Mouse (Mus musculus): Measurements from ENCODE around the gene Mycbp2. TPM values are rescaled to one million over a fixed set of nuclear protein-coding genes. Genes with fewer than 3 reads are reported as not detected.

Mycbp2 gene
- polyA plus RNA-seq, 1 experiment from 2014 or later, result 16.7 TPM

- H3K9me3 ChIP-seq, result no peaks in the 10 kb centered on the region
- no peak overlapping the region for H3K4me3 ChIP-seq
- no peak for DNase-seq (ENCODE audit: low spot score)
- 93% methylated on average over 6 of the region's 6 CpGs for WGBS
- no peaks in the 10 kb centered on the region for H3K27me3 ChIP-seq (ENCODE audit: insufficient read depth, poor library complexity, severe bottlenecking)
- H3K36me3 ChIP-seq, result peaks cover 15% of the 10 kb centered on the region
- no peak overlapping the region for H3K27ac ChIP-seq
- H3K4me1 ChIP-seq, result no peaks in the 10 kb centered on the region
Measured at GRCm38 (mm10) chr14:103234770-103235169, 111.8 kb downstream of the Mycbp2 start.

GRCm38 (mm10) chr14:103233640-103234593, 112.7 kb downstream of the Mycbp2 start:
- no peaks in the 10 kb centered on the region for H3K27me3 ChIP-seq (ENCODE audit: insufficient read depth, poor library complexity, severe bottlenecking)
- WGBS, result 72% methylated on average over 12 of the region's 12 CpGs

GRCm38 (mm10) chr14:103222356-103222755, 124.3 kb downstream of the Mycbp2 start:
- Histone ChIP-seq H3K36me3 (peaks cover 41% of the 10 kb centered on the region), H3K4me1 (no peaks in the 10 kb centered on the region), H3K27ac (no peak overlapping the region), H3K9me3 (no peaks in the 10 kb centered on the region), H3K4me3 (no peak overlapping the region), H3K27me3 (ENCODE audit: insufficient read depth, poor library complexity, severe bottlenecking) (no peaks in the 10 kb centered on the region)
- no peak for DNase-seq (ENCODE audit: low spot score)
- 94% methylated on average over 2 of the region's 2 CpGs for WGBS

More at GRCm38 (mm10) chr14:103233640-103234593, 112.7 kb downstream of the Mycbp2 start:
- Histone ChIP-seq H3K27ac (no peak overlapping the region), H3K4me3 (no peak overlapping the region), H3K36me3 (peaks cover 15% of the 10 kb centered on the region), H3K9me3 (no peaks in the 10 kb centered on the region), H3K4me1 (no peaks in the 10 kb centered on the region)
- DNase-seq (ENCODE audit: low spot score), result no peak

- no peak overlapping the region for H3K27ac ChIP-seq
- no peaks in the 10 kb centered on the region for H3K27me3 ChIP-seq (ENCODE audit: insufficient read depth, poor library complexity, severe bottlenecking)
- H3K4me3 ChIP-seq, result no peak overlapping the region
- no peaks in the 10 kb centered on the region for H3K4me1 ChIP-seq
- peaks cover 41% of the 10 kb centered on the region for H3K36me3 ChIP-seq
- no peaks in the 10 kb centered on the region for H3K9me3 ChIP-seq
- DNase-seq (ENCODE audit: low spot score), result no peak
- 90% methylated on average over 3 of the region's 3 CpGs for WGBS
Measured at GRCm38 (mm10) chr14:103221751-103222150, 124.9 kb downstream of the Mycbp2 start.

- WGBS, result 87% methylated on average over 3 of the region's 3 CpGs
- Histone ChIP-seq H3K27ac (no peak overlapping the region), H3K4me1 (no peaks in the 10 kb centered on the region), H3K27me3 (ENCODE audit: insufficient read depth, poor library complexity, severe bottlenecking) (no peaks in the 10 kb centered on the region), H3K36me3 (peaks cover 36% of the 10 kb centered on the region), H3K9me3 (no peaks in the 10 kb centered on the region), H3K4me3 (no peak overlapping the region)
- DNase-seq (ENCODE audit: low spot score), result no peak
Measured at GRCm38 (mm10) chr14:103216331-103216730, 130.3 kb downstream of the Mycbp2 start.

GRCm38 (mm10) chr14:103186658-103187057, 160.0 kb downstream of the Mycbp2 start:
- 77% methylated on average over 3 of the region's 3 CpGs for WGBS
- H3K9me3 ChIP-seq, result no peaks in the 10 kb centered on the region
- H3K27ac ChIP-seq, result no peak overlapping the region

GRCm38 (mm10) chr14:103186076-103186475, 160.5 kb downstream of the Mycbp2 start:
- no peak for DNase-seq (ENCODE audit: low spot score)
- no peak overlapping the region for H3K27ac ChIP-seq
- no peak overlapping the region for H3K4me3 ChIP-seq
- H3K4me1 ChIP-seq, result no peaks in the 10 kb centered on the region
- peaks cover 36% of the 10 kb centered on the region for H3K36me3 ChIP-seq
- no peaks in the 10 kb centered on the region for H3K27me3 ChIP-seq (ENCODE audit: insufficient read depth, poor library complexity, severe bottlenecking)
- no peaks in the 10 kb centered on the region for H3K9me3 ChIP-seq
- 85% methylated on average over 4 of the region's 4 CpGs for WGBS

More at GRCm38 (mm10) chr14:103186658-103187057, 160.0 kb downstream of the Mycbp2 start:
- Histone ChIP-seq H3K4me3 (no peak overlapping the region), H3K27me3 (ENCODE audit: insufficient read depth, poor library complexity, severe bottlenecking) (no peaks in the 10 kb centered on the region), H3K36me3 (peaks cover 41% of the 10 kb centered on the region), H3K4me1 (no peaks in the 10 kb centered on the region)
- DNase-seq (ENCODE audit: low spot score), result no peak

GRCm38 (mm10) chr14:103180096-103180495, 166.5 kb downstream of the Mycbp2 start:
- Histone ChIP-seq H3K27ac (no peak overlapping the region), H3K36me3 (peaks cover 10% of the 10 kb centered on the region), H3K27me3 (ENCODE audit: insufficient read depth, poor library complexity, severe bottlenecking) (no peaks in the 10 kb centered on the region), H3K9me3 (no peaks in the 10 kb centered on the region), H3K4me1 (no peaks in the 10 kb centered on the region), H3K4me3 (no peak overlapping the region)
- 91% methylated on average over 2 of the region's 2 CpGs for WGBS
- no peak for DNase-seq (ENCODE audit: low spot score)

GRCm38 (mm10) chr14:103162923-103163322, 183.7 kb downstream of the Mycbp2 start:
- WGBS, result 44% methylated on average over 5 of the region's 5 CpGs
- no peaks in the 10 kb centered on the region for H3K9me3 ChIP-seq
- peaks cover 3% of the 10 kb centered on the region; the same call in 1 of the 2 replicates for H3K4me1 ChIP-seq

GRCm38 (mm10) chr14:103155685-103156084, 190.9 kb downstream of the Mycbp2 start:
- WGBS, result 83% methylated on average over 7 of the region's 7 CpGs
- no peaks in the 10 kb centered on the region for H3K4me1 ChIP-seq
- H3K27me3 ChIP-seq (ENCODE audit: insufficient read depth, poor library complexity, severe bottlenecking), result no peaks in the 10 kb centered on the region
- H3K27ac ChIP-seq, result no peak overlapping the region
- no peak for DNase-seq (ENCODE audit: low spot score)
- H3K9me3 ChIP-seq, result no peaks in the 10 kb centered on the region
- peaks cover 35% of the 10 kb centered on the region for H3K36me3 ChIP-seq
- H3K4me3 ChIP-seq, result no peak overlapping the region

More at GRCm38 (mm10) chr14:103162923-103163322, 183.7 kb downstream of the Mycbp2 start:
- peaks cover 10% of the 10 kb centered on the region; the same call in 1 of the 2 replicates for H3K36me3 ChIP-seq
- DNase-seq (ENCODE audit: low spot score), result no peak
- no peak overlapping the region for H3K27ac ChIP-seq
- no peaks in the 10 kb centered on the region for H3K27me3 ChIP-seq (ENCODE audit: insufficient read depth, poor library complexity, severe bottlenecking)
- no peak overlapping the region for H3K4me3 ChIP-seq

GRCm38 (mm10) chr14:103150139-103150538, 196.5 kb downstream of the Mycbp2 start:
- H3K4me1 ChIP-seq, result no peaks in the 10 kb centered on the region
- H3K27ac ChIP-seq, result no peak overlapping the region
- WGBS, result 89% methylated on average over 5 of the region's 5 CpGs
- no peak for DNase-seq (ENCODE audit: low spot score)
- H3K4me3 ChIP-seq, result no peak overlapping the region
- peaks cover 42% of the 10 kb centered on the region for H3K36me3 ChIP-seq
- no peaks in the 10 kb centered on the region for H3K27me3 ChIP-seq (ENCODE audit: insufficient read depth, poor library complexity, severe bottlenecking)
- H3K9me3 ChIP-seq, result no peaks in the 10 kb centered on the region

- H3K4me3 ChIP-seq, result no peak overlapping the region
- WGBS, result 74% methylated on average over 2 of the region's 2 CpGs
- no peak for DNase-seq (ENCODE audit: low spot score)
- H3K27me3 ChIP-seq (ENCODE audit: insufficient read depth, poor library complexity, severe bottlenecking), result no peaks in the 10 kb centered on the region
- no peak overlapping the region for H3K27ac ChIP-seq
- H3K4me1 ChIP-seq, result no peaks in the 10 kb centered on the region
- H3K9me3 ChIP-seq, result no peaks in the 10 kb centered on the region
- H3K36me3 ChIP-seq, result peaks cover 57% of the 10 kb centered on the region
Measured at GRCm38 (mm10) chr14:103131991-103132390, 214.6 kb downstream of the Mycbp2 start.

- no peaks in the 10 kb centered on the region for H3K27me3 ChIP-seq (ENCODE audit: insufficient read depth, poor library complexity, severe bottlenecking)
- no peaks in the 10 kb centered on the region for H3K4me1 ChIP-seq
- H3K4me3 ChIP-seq, result no peak overlapping the region
- peaks cover 59% of the 10 kb centered on the region for H3K36me3 ChIP-seq
- DNase-seq (ENCODE audit: low spot score), result no peak
- no peaks in the 10 kb centered on the region for H3K9me3 ChIP-seq
- H3K27ac ChIP-seq, result no peak overlapping the region
- 81% methylated on average over 6 of the region's 6 CpGs for WGBS
Measured at GRCm38 (mm10) chr14:103125756-103126155, 220.9 kb downstream of the Mycbp2 start.

Measured in heart, embryonic 10.5 days (tissue).